Mouse (Mus musculus) frontal cortex, postnatal 25 days (tissue): Measurements from ENCODE around the gene Tmc4.

Experiments used
- DNase-seq, 2 experiments: peaks; one replicate each; pipeline ENCODE4 v3.0.0; 2022; ENCODE audit warnings: low spot score in 2 of 2

Gene Tmc4

GRCm38 (mm10) chr7:3643412-3643811 is 33.9 kb downstream of the Tmc4 start:
- no peak for DNase-seq

- no peak for DNase-seq
Measured at GRCm38 (mm10) chr7:3630478-3630815, 46.9 kb downstream of the Tmc4 start.

GRCm38 (mm10) chr7:3629543-3630477 is 47.5 kb downstream of the Tmc4 start, which contains the start of the genes Tfpt and Prpf31:
TSS of gene Tfpt (minus strand) at chr7:3629929.
TSS of gene Prpf31 (plus strand) at chr7:3629985.
- DNase-seq, result peak; percentile 92 to 94

GRCm38 (mm10) chr7:3629030-3629429 is 48.3 kb downstream of the Tmc4 start:
- no peak for DNase-seq

GRCm38 (mm10) chr7:3617242-3617995 is 59.9 kb downstream of the Tmc4 start, which contains the start of gene Ndufa3:
TSS of gene Ndufa3 (plus strand) at chr7:3617373.
- peak; percentile 69 to 74 for DNase-seq

- peak in 1 of 2 experiments; percentile 32 for DNase-seq
Measured at GRCm38 (mm10) chr7:3616389-3617241, 60.7 kb downstream of the Tmc4 start.

- DNase-seq, result no peak
Measured at GRCm38 (mm10) chr7:3616057-3616388, 61.3 kb downstream of the Tmc4 start, which contains the start of gene Oscar. TSS of gene Oscar (minus strand) at chr7:3616157.
